Mouse (Mus musculus) hindbrain, embryonic 16.5 days (tissue): ENCODE data around the gene Gpx4. TPM values are rescaled to one million over a fixed set of nuclear protein-coding genes. Genes with fewer than 3 reads are reported as not detected.

Source experiments
- ATAC-seq: fragments of 200-750 bp; cut with Nextera tagmentation; 2 replicates; pipeline ENCODE4 v1.8.0; 2017; ENCODE audit warnings: moderate TSS enrichment, moderate library complexity
- H3K27ac ChIP-seq: fragments of 300-500 bp; sonication (generic); 2 replicates; pipeline ENCODE4 v1.5.1; 2014; ENCODE audit warnings: low read depth, mild to moderate bottlenecking, control low read depth, low read length, moderate library complexity
- H3K27me3 ChIP-seq: fragments of 300-500 bp; sonication (generic); replicated peaks from 2 replicates; pipeline ENCODE4 v1.6.1; 2014; ENCODE audit warnings: low read length; ENCODE audit not compliant: control insufficient read depth, insufficient read depth
- H3K36me3 ChIP-seq: fragments of 300-500 bp; sonication (generic); 2 replicates; pipeline ENCODE4 v1.6.1; 2014; ENCODE audit warnings: mild to moderate bottlenecking, low read length, moderate library complexity, mixed read lengths; ENCODE audit not compliant: control insufficient read depth, insufficient read depth
- H3K4me1 ChIP-seq: fragments of 300-500 bp; sonication (generic); 2 replicates; pipeline ENCODE4 v1.6.1; 2014; ENCODE audit warnings: low read depth, low read length; ENCODE audit not compliant: control insufficient read depth, insufficient read depth
- H3K4me2 ChIP-seq: fragments of 300-500 bp; sonication (generic); 2 replicates; pipeline ENCODE4 v1.6.1; 2014; ENCODE audit warnings: mild to moderate bottlenecking, low read length, control low read depth, moderate library complexity
- H3K4me3 ChIP-seq: fragments of 300-500 bp; sonication (generic); 2 replicates; pipeline ENCODE4 v1.5.1; 2014; ENCODE audit warnings: mild to moderate bottlenecking, low read length, control low read depth, moderate library complexity
- H3K9ac ChIP-seq: fragments of 300-500 bp; sonication (generic); 2 replicates; pipeline ENCODE4 v1.6.1; 2014; ENCODE audit warnings: low read depth, mild to moderate bottlenecking, control low read depth, low read length, moderate library complexity
- H3K9me3 ChIP-seq: fragments of 300-500 bp; sonication (generic); 2 replicates; pipeline ENCODE4 v1.6.1; 2014; ENCODE audit warnings: mild to moderate bottlenecking, low read length, moderate library complexity; ENCODE audit not compliant: control insufficient read depth
- WGBS: fragments of 180-500 bp; shearing (Covaris S2); extraction: QIAGEN DNeasy Blood & Tissue Kit; methylation state at CpG from one replicate; pipeline ENCODE4 v1.1.7; 2014; 5-methylcytosine and 5-hydroxymethylcytosine counted together
- polyA plus RNA-seq: library from polyadenylated mRNA; unstranded; fragments of >200 nt; fragmentation: Nextera tagmentation; extraction: Ambion mirVana; gene quantifications from 2 replicates; pipeline ENCODE4 v1.2.1, GENCODE M21; 2015

Gpx4 gene
- polyA plus RNA-seq, 1 experiment from 2014 or later, result 643 TPM

- no peak overlapping the region for H3K9ac ChIP-seq
- peaks cover 20% of the 10 kb centered on the region for H3K36me3 ChIP-seq
- H3K9me3 ChIP-seq, result no peaks in the 10 kb centered on the region
- no peaks in the 10 kb centered on the region for H3K4me1 ChIP-seq
- no peak overlapping the region for H3K4me2 ChIP-seq
- WGBS, result 77% methylated on average over 9 of the region's 9 CpGs
- no peak overlapping the region for H3K27ac ChIP-seq
- H3K27me3 ChIP-seq, result no peaks in the 10 kb centered on the region
- H3K4me3 ChIP-seq, result no peak overlapping the region
- ATAC-seq, result no peak
These were observed 38.0 kb downstream of the Gpx4 start for GRCm38 (mm10) chr10:80084817-80085487.

- Histone ChIP-seq H3K9ac (no peak overlapping the region; the same call in 1 of the 2 replicates), H3K9me3 (no peaks in the 10 kb centered on the region), H3K4me2 (no peak overlapping the region), H3K27me3 (no peaks in the 10 kb centered on the region), H3K4me3 (no peak overlapping the region), H3K36me3 (peaks cover 8% of the 10 kb centered on the region; the same call in 1 of the 2 replicates), H3K4me1 (no peaks in the 10 kb centered on the region), H3K27ac (no peak overlapping the region)
- ATAC-seq, result no peak
- WGBS, result 89% methylated on average over 3 of the region's 3 CpGs
These were observed 39.9 kb downstream of the Gpx4 start for GRCm38 (mm10) chr10:80086847-80087246.

- WGBS, result 94% methylated on average over 8 of the region's 8 CpGs
- Histone ChIP-seq H3K36me3 (peaks cover 5% of the 10 kb centered on the region; the same call in 1 of the 2 replicates), H3K4me3 (no peak overlapping the region), H3K27ac (no peak overlapping the region), H3K9ac (no peak overlapping the region), H3K4me1 (no peaks in the 10 kb centered on the region), H3K4me2 (no peak overlapping the region), H3K27me3 (no peaks in the 10 kb centered on the region), H3K9me3 (no peaks in the 10 kb centered on the region)
- ATAC-seq, result no peak
These were observed 40.5 kb downstream of the Gpx4 start for GRCm38 (mm10) chr10:80087483-80087882.

GRCm38 (mm10) chr10:80089146-80089545, 42.2 kb downstream of the Gpx4 start:
- no peak for ATAC-seq
- 0 out of 2 replicates have a peak, but pooled peaks cover under 1% of the 10 kb centered on the region for H3K36me3 ChIP-seq
- no peak overlapping the region for H3K4me2 ChIP-seq
- H3K27me3 ChIP-seq, result no peaks in the 10 kb centered on the region
- 53% methylated on average over 4 of the region's 4 CpGs for WGBS
- no peak overlapping the region for H3K4me3 ChIP-seq
- no peaks in the 10 kb centered on the region for H3K4me1 ChIP-seq
- H3K27ac ChIP-seq, result no peak overlapping the region
- no peaks in the 10 kb centered on the region for H3K9me3 ChIP-seq
- H3K9ac ChIP-seq, result no peak overlapping the region

GRCm38 (mm10) chr10:80091527-80091926, 44.6 kb downstream of the Gpx4 start:
- no peak for ATAC-seq
- Histone ChIP-seq H3K4me3 (no peak overlapping the region), H3K4me2 (no peak overlapping the region), H3K4me1 (no peaks in the 10 kb centered on the region), H3K27me3 (no peaks in the 10 kb centered on the region), H3K9ac (no peak overlapping the region), H3K36me3 (no peaks in the 10 kb centered on the region), H3K9me3 (no peaks in the 10 kb centered on the region), H3K27ac (no peak overlapping the region)
- 93% methylated on average over 6 of the region's 6 CpGs for WGBS

GRCm38 (mm10) chr10:80092690-80093089, 45.7 kb downstream of the Gpx4 start:
- no peak overlapping the region for H3K9ac ChIP-seq
- no peak overlapping the region for H3K4me2 ChIP-seq
- no peaks in the 10 kb centered on the region for H3K27me3 ChIP-seq
- no peaks in the 10 kb centered on the region for H3K9me3 ChIP-seq
- no peaks in the 10 kb centered on the region for H3K36me3 ChIP-seq
- no peaks in the 10 kb centered on the region for H3K4me1 ChIP-seq
- ATAC-seq, result no peak
- 78% methylated on average over 5 of the region's 5 CpGs for WGBS
- no peak overlapping the region for H3K27ac ChIP-seq
- no peak overlapping the region for H3K4me3 ChIP-seq

- 96% methylated on average over 6 of the region's 6 CpGs for WGBS
These were observed 47.1 kb downstream of the Gpx4 start for GRCm38 (mm10) chr10:80094085-80094484.

GRCm38 (mm10) chr10:80094684-80095083, 47.7 kb downstream of the Gpx4 start:
- Histone ChIP-seq H3K36me3 (no peaks in the 10 kb centered on the region), H3K27ac (no peak overlapping the region), H3K27me3 (no peaks in the 10 kb centered on the region), H3K9me3 (no peaks in the 10 kb centered on the region), H3K4me1 (no peaks in the 10 kb centered on the region), H3K9ac (no peak overlapping the region), H3K4me2 (no peak overlapping the region), H3K4me3 (no peak overlapping the region)
- WGBS, result 73% methylated on average over 3 of the region's 3 CpGs
- no peak for ATAC-seq

More at GRCm38 (mm10) chr10:80094085-80094484, 47.1 kb downstream of the Gpx4 start:
- H3K4me1 ChIP-seq, result no peaks in the 10 kb centered on the region
- H3K27ac ChIP-seq, result no peak overlapping the region
- no peak overlapping the region for H3K4me3 ChIP-seq
- H3K36me3 ChIP-seq, result no peaks in the 10 kb centered on the region
- H3K9me3 ChIP-seq, result no peaks in the 10 kb centered on the region
- H3K4me2 ChIP-seq, result no peak overlapping the region
- no peak for ATAC-seq
- no peak overlapping the region for H3K9ac ChIP-seq
- no peaks in the 10 kb centered on the region for H3K27me3 ChIP-seq

GRCm38 (mm10) chr10:80095547-80095946, 48.6 kb downstream of the Gpx4 start:
- H3K4me1 ChIP-seq, result no peaks in the 10 kb centered on the region
- H3K27ac ChIP-seq, result no peak overlapping the region
- H3K4me2 ChIP-seq, result no peak overlapping the region
- H3K9me3 ChIP-seq, result no peaks in the 10 kb centered on the region
- ATAC-seq, result no peak
- WGBS, result 86% methylated on average over 5 of the region's 5 CpGs
- no peak overlapping the region for H3K4me3 ChIP-seq
- no peak overlapping the region for H3K9ac ChIP-seq
- H3K36me3 ChIP-seq, result no peaks in the 10 kb centered on the region
- H3K27me3 ChIP-seq, result no peaks in the 10 kb centered on the region
